Mouse (Mus musculus) CH12.LX (cell line): ENCODE measurements around the gene Apln.

Source experiments
- CHD1 ChIP-seq: IDR thresholded peaks from 2 replicates; pipeline ENCODE4 v1.6.1; 2012; ENCODE audit warnings: low read depth, low read length, improper control_type of control experiment, inconsistent platforms
- CTCF ChIP-seq, 2 experiments: IDR thresholded peaks in 1 of 2; conservative IDR thresholded peaks in 1 of 2; 2 replicates each; pipeline ENCODE4 v1.5.1; 2011 to 2012; ENCODE audit warnings: low read depth in 2 of 2, low read length in 2 of 2, improper control_type of control experiment in 1 of 2, inconsistent platforms in 1 of 2, mild to moderate bottlenecking in 1 of 2, moderate library complexity in 1 of 2
- E2F4 ChIP-seq: IDR thresholded peaks from 2 replicates; pipeline ENCODE4 v1.6.1; 2011; ENCODE audit warnings: low read depth, low read length, improper control_type of control experiment; ENCODE audit not compliant: insufficient replicate concordance
- ELF1 ChIP-seq: IDR thresholded peaks from 2 replicates; pipeline ENCODE4 v1.6.1; 2014; ENCODE audit warnings: low read depth, mild to moderate bottlenecking, inconsistent platforms, low read length, improper control_type of control experiment
- EP300 ChIP-seq: IDR thresholded peaks from 2 replicates; pipeline ENCODE4 v1.6.1; 2011; ENCODE audit warnings: low read length, improper control_type of control experiment
- MAX ChIP-seq: IDR thresholded peaks from 2 replicates; pipeline ENCODE4 v1.6.1; 2011; ENCODE audit warnings: low read length, improper control_type of control experiment
- POLR2A ChIP-seq: IDR thresholded peaks from 2 replicates; pipeline ENCODE4 v1.6.1; 2011; ENCODE audit warnings: low read depth, mild to moderate bottlenecking, improper control_type of control experiment, low read length
- RAD21 ChIP-seq: IDR thresholded peaks from 2 replicates; pipeline ENCODE4 v1.6.1; 2011; ENCODE audit warnings: low read depth, mild to moderate bottlenecking, low read length, improper control_type of control experiment, moderate library complexity
- TCF12 ChIP-seq: IDR thresholded peaks from 2 replicates; pipeline ENCODE4 v1.6.1; 2014; ENCODE audit warnings: low read depth, mild to moderate bottlenecking, inconsistent platforms, low read length, improper control_type of control experiment
- ZC3H11A ChIP-seq: IDR thresholded peaks from 2 replicates; pipeline ENCODE4 v1.6.1; 2012; ENCODE audit warnings: low read depth, mild to moderate bottlenecking, inconsistent platforms, low read length, improper control_type of control experiment
- ZKSCAN1 ChIP-seq: IDR thresholded peaks from 2 replicates; pipeline ENCODE4 v1.6.1; 2012; ENCODE audit warnings: low read depth, inconsistent platforms, low read length, improper control_type of control experiment, borderline replicate concordance
- ZNF384 ChIP-seq: IDR thresholded peaks from 2 replicates; pipeline ENCODE4 v1.6.1; 2012; ENCODE audit warnings: low read depth, low read length, improper control_type of control experiment, inconsistent platforms

DNA sequence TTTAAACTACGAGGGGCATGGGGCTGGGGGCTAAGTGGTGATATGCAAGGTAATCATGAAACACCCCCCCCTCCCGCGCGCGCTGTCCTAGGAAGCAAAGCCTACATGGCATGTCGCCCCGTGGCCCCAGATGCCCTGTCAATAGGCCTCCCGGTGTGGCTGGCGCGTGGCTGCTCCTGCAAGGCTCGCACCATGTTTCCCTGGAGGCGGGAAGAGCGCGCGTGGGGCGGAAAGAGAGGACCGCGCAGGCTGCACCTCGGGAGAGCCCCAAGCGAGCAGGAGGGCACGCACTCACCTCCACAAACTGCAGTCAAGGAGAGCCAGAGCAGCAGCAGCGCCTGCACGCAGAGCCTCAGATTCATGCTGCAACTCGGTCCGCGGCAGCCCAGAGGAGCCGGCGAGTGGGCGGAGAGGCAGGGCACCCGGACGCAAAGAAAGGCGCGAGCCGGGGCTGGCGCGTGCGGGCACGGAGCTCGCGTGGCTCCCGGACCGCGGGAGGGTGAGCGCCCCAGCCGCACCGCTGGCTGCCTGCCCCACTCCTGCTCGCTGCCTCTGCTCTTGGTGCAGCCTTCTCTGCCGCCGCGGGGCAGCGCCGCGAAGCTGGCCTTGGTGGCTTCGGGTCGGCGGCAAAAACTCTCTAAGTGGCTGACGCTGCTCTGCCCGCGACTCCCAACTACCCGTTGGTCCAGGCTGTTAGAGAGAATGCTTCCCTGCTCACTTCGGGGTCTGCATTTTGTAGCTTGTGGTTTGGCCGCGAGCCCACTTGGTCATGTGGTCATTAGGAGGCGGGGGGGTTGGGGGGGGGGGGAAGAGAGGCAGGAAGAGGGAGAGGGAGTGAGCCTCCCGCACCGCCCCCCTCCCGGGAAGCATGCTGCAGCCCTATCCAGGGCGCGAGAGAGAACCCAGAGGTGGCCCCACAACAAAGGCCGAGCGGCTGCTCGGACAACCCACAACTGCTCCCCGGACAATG, at the start of gene Apln:
- TF ChIP-seq ZC3H11A (no peak), CTCF (conservative IDR thresholded peaks at IDR 0.05 in 1 of 2, IDR thresholded peaks at IDR 0.05 in 1 of 2; ENCODE audit: low read depth in 2 of 2, low read length in 2 of 2) (no peak), CHD1 (no peak), E2F4 (no peak), ZNF384 (no peak), ELF1 (no peak), TCF12 (no peak), EP300 (no peak), ZKSCAN1 (no peak), RAD21 (no peak), POLR2A (no peak), MAX (no peak)
